Mouse (Mus musculus) spleen, adult 2 months (tissue): ENCODE data around the gene Ctsh.

ENCODE experiments used
- CTCF ChIP-seq: fragments of 200-500 bp; IDR thresholded peaks from 2 replicates; pipeline ENCODE4 v1.5.1; 2011; ENCODE audit warnings: mild to moderate bottlenecking, inconsistent platforms; ENCODE audit not compliant: insufficient read depth, insufficient read length, insufficient replicate concordance; ENCODE audit errors: extremely low read depth
- POLR2A ChIP-seq: fragments of 200-500 bp; IDR thresholded peaks from 2 replicates; pipeline ENCODE4 v1.6.1; 2011; ENCODE audit warnings: low read depth, low read length, inconsistent platforms

GRCm38 (mm10) chr9:90040916-90041315 lies 13.0 kb upstream of the Ctsh start:
- TF ChIP-seq CTCF (no peak), POLR2A (no peak)
